Mouse (Mus musculus): ENCODE data around the gene Myh10. TPM values are rescaled to one million over a fixed set of nuclear protein-coding genes. Genes with fewer than 3 reads are reported as not detected.

Gene Myh10
- polyA plus RNA-seq (2014; fragmentation: Illumina TruSeq; extraction: RNeasy Lipid Tissue Mini Kit (QIAGEN cat#74804); ENCODE audit: low replicate concordance): 4.8 TPM

GRCm38 (mm10) chr11:68691321-68692009 lies at the start of gene Myh10:
TSS of gene Myh10 (plus strand) at chr11:68691559.

Other genes starting within 250 kb of the Myh10 start
- not detected for gene Pik3r6, start 188.5 kb upstream of the Myh10 start, polyA plus RNA-seq (2014; fragmentation: Illumina TruSeq; extraction: RNeasy Lipid Tissue Mini Kit (QIAGEN cat#74804); ENCODE audit: low replicate concordance)
- 0.59 TPM for gene Mfsd6l, start 135.4 kb upstream of the Myh10 start, polyA plus RNA-seq (2014; fragmentation: Illumina TruSeq; extraction: RNeasy Lipid Tissue Mini Kit (QIAGEN cat#74804); ENCODE audit: low replicate concordance)
- not detected for gene Ccdc42, start 104.5 kb upstream of the Myh10 start, polyA plus RNA-seq (2014; fragmentation: Illumina TruSeq; extraction: RNeasy Lipid Tissue Mini Kit (QIAGEN cat#74804); ENCODE audit: low replicate concordance)
- gene Ndel1, start 180.3 kb downstream of the Myh10 start, polyA plus RNA-seq (2014; fragmentation: Illumina TruSeq; extraction: RNeasy Lipid Tissue Mini Kit (QIAGEN cat#74804); ENCODE audit: low replicate concordance): 79.4 TPM
- gene Rnf222, start 197.0 kb downstream of the Myh10 start, polyA plus RNA-seq (2014; fragmentation: Illumina TruSeq; extraction: RNeasy Lipid Tissue Mini Kit (QIAGEN cat#74804); ENCODE audit: low replicate concordance): not detected
- 49.2 TPM for gene Rpl26, start 210.0 kb downstream of the Myh10 start, polyA plus RNA-seq (2014; fragmentation: Illumina TruSeq; extraction: RNeasy Lipid Tissue Mini Kit (QIAGEN cat#74804); ENCODE audit: low replicate concordance)
- gene Odf4, start 235.5 kb downstream of the Myh10 start, polyA plus RNA-seq (2014; fragmentation: Illumina TruSeq; extraction: RNeasy Lipid Tissue Mini Kit (QIAGEN cat#74804); ENCODE audit: low replicate concordance): not detected

All from small intestine, adult 10 weeks (tissue).